Mouse (Mus musculus): ENCODE results near the gene Srek1. TPM values are rescaled to one million over a fixed set of nuclear protein-coding genes. Genes with fewer than 3 reads are reported as not detected.

Gene Srek1
- total and polyA plus RNA-seq, 3 experiments = 38.9 to 93.3 (median 45.6) TPM

DNA sequence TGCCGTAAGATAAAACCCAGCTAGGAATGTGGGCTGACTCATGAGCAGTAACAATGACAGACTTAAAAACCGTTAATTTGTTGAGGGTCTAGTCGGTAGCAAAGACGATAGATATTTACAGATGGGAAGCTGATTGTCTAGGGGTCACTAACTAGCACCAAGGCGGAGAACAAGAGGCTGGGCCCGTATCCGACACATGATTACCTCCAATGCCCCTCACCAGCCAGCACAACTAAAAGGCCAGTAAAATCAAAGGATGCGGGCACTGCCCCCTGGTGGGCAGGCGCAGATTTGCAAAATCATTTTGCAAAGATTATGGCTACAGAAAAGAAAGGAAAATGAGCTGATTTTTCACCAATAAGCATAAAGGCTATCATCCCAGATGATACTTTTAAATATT is 78.2 kb downstream of the Srek1 start:
- Histone ChIP-seq H3K4me1 (ENCODE audit: control insufficient read depth in 1 of 2, insufficient read depth in 2 of 2) (no peaks in the 10 kb centered on the region), H3K36me3 (replicated peaks in 1 of 2; ENCODE audit: control insufficient read depth in 1 of 2, insufficient read depth in 1 of 2, low read length in 1 of 2) (no peaks in the 10 kb centered on the region), H3K4me3 (replicated peaks in 1 of 3; ENCODE audit: low read depth in 2 of 3, low read length in 2 of 3, poor library complexity in 1 of 3) (no peak overlapping the region), H3K9me3 (replicated peaks; ENCODE audit: low read length) (no peaks in the 10 kb centered on the region), H3K4me2 (ENCODE audit: insufficient read depth, low read depth, poor library complexity, severe bottlenecking) (no peak overlapping the region), H3K27ac (ENCODE audit: insufficient read depth, low read depth) (no peak overlapping the region), H3K27me3 (replicated peaks) (no peaks in the 10 kb centered on the region), H3K9ac (ENCODE audit: insufficient read depth, low read depth) (no peak overlapping the region), H3K79me2 (replicated peaks; ENCODE audit: control insufficient read depth, extremely low read depth, insufficient read depth, poor library complexity, severe bottlenecking) (no peaks in the 10 kb centered on the region)
- dilution Hi-C loops (cut with MboI; ENCODE audit: extremely low pct_ligation_motif_present, extremely low pct_unique_long_range_greater_than_20kb, low sequenced_read_pairs) = no loop called here
- peak; percentile 43 for DNase-seq (ENCODE audit: extremely low read depth)
- TF ChIP-seq USF1 (IDR thresholded peaks at IDR 0.05; ENCODE audit: low read depth, low read length) (no peak), EP300 (IDR thresholded peaks at IDR 0.05; ENCODE audit: low read length) (no peak), MYC (IDR thresholded peaks at IDR 0.05; ENCODE audit: low read depth, low read length) (no peak), KAT2A (IDR thresholded peaks at IDR 0.05; ENCODE audit: insufficient replicate concordance, low read length) (no peak), HCFC1 (IDR thresholded peaks at IDR 0.05; ENCODE audit: low read depth, low read length) (no peak), TBP (conservative IDR thresholded peaks at IDR 0.05; ENCODE audit: low read depth, low read length) (no peak), RCOR1 (conservative IDR thresholded peaks at IDR 0.05; ENCODE audit: low read depth, low read length) (no peak), BHLHE40 (IDR thresholded peaks at IDR 0.05; ENCODE audit: low read depth, low read length) (no peak), NRF1 (IDR thresholded peaks at IDR 0.05; ENCODE audit: low read depth, low read length) (no peak), ELF1 (IDR thresholded peaks at IDR 0.05; ENCODE audit: low read depth, low read length) (no peak), SMC3 (IDR thresholded peaks at IDR 0.05; ENCODE audit: low read depth, low read length) (peak; percentile 63), RAD21 (IDR thresholded peaks at IDR 0.05; ENCODE audit: low read depth, low read length) (peak; percentile 60), USF2 (conservative IDR thresholded peaks at IDR 0.05; ENCODE audit: low read depth, low read length) (no peak), CTCF (conservative IDR thresholded peaks at IDR 0.05 in 1 of 2, IDR thresholded peaks at IDR 0.05 in 1 of 2; ENCODE audit: low read depth in 2 of 2, low read length in 2 of 2) (peak; percentile 79 to 82)
- in situ Hi-C loops (cut with MboI; ENCODE audit: low pct_ligation_motif_present, low pct_unique_long_range_greater_than_20kb, low sequenced_read_pairs) = no loop called here

DNA sequence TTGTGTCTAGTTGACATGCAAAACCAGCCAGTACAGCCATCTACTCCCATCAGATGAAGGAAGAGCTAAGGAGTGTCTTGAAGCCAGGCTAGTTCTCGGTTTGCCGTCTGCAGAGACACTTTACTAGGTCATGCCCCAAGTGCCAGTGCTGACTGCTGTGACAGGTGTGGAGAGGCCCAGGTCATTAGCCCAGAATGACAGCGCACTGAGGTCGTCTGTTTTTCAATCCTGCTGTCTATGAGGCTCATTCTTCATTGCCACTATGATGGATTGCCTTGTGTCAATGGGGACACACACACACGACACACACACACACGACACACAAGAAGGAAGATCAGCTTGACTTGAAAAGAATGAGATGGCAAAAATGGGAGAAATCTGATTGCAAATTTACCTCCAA is 79.0 kb downstream of the Srek1 start:
- no peaks in the 10 kb centered on the region for H3K9me3 ChIP-seq (replicated peaks; ENCODE audit: low read length)
- no peaks in the 10 kb centered on the region for H3K79me2 ChIP-seq (replicated peaks; ENCODE audit: control insufficient read depth, extremely low read depth, insufficient read depth, poor library complexity, severe bottlenecking)
- no peak for TF ChIP-seq JUND (conservative IDR thresholded peaks at IDR 0.05; ENCODE audit: low read depth, low read length)
- TF ChIP-seq E2F4 (IDR thresholded peaks at IDR 0.05; ENCODE audit: insufficient replicate concordance, low read depth, low read length) = no peak
- TF ChIP-seq SIN3A (IDR thresholded peaks at IDR 0.05; ENCODE audit: low read length) = no peak
- TF ChIP-seq POLR2AphosphoS2 (IDR thresholded peaks at IDR 0.05; ENCODE audit: low read depth, low read length) = no peak
- TF ChIP-seq IRF4 (IDR thresholded peaks at IDR 0.05; ENCODE audit: low read depth, low read length) = no peak
- TF ChIP-seq ZNF384 (IDR thresholded peaks at IDR 0.05; ENCODE audit: low read depth, low read length) = no peak
- TF ChIP-seq MAX (IDR thresholded peaks at IDR 0.05; ENCODE audit: low read length) = no peak
- TF ChIP-seq JUN (IDR thresholded peaks at IDR 0.05; ENCODE audit: insufficient read depth, low read depth, low read length) = no peak
- no peak for TF ChIP-seq MYC (IDR thresholded peaks at IDR 0.05; ENCODE audit: low read depth, low read length)
- TF ChIP-seq RCOR1 (conservative IDR thresholded peaks at IDR 0.05; ENCODE audit: low read depth, low read length) = no peak
- no peak for TF ChIP-seq ZKSCAN1 (IDR thresholded peaks at IDR 0.05; ENCODE audit: borderline replicate concordance, low read depth, low read length)
- no peak for TF ChIP-seq MAFK (IDR thresholded peaks at IDR 0.05; ENCODE audit: insufficient replicate concordance, low read length)
- no peak for TF ChIP-seq POLR2A (IDR thresholded peaks at IDR 0.05; ENCODE audit: low read depth, low read length)
- no peak for TF ChIP-seq ELF1 (IDR thresholded peaks at IDR 0.05; ENCODE audit: low read depth, low read length)
- H3K27me3 ChIP-seq (replicated peaks) = no peaks in the 10 kb centered on the region
- no peaks in the 10 kb centered on the region for H3K36me3 ChIP-seq (replicated peaks in 1 of 2; ENCODE audit: control insufficient read depth in 1 of 2, insufficient read depth in 1 of 2, low read length in 1 of 2)
- in situ Hi-C loops (cut with MboI; ENCODE audit: low pct_ligation_motif_present, low pct_unique_long_range_greater_than_20kb, low sequenced_read_pairs) = no loop called here
- H3K27ac ChIP-seq (ENCODE audit: insufficient read depth, low read depth) = no peak overlapping the region
- H3K9ac ChIP-seq (ENCODE audit: insufficient read depth, low read depth) = no peak overlapping the region
- H3K4me2 ChIP-seq (ENCODE audit: insufficient read depth, low read depth, poor library complexity, severe bottlenecking) = no peak overlapping the region
- no peak overlapping the region for H3K4me3 ChIP-seq (replicated peaks in 1 of 3; ENCODE audit: low read depth in 2 of 3, low read length in 2 of 3, poor library complexity in 1 of 3)
- DNase-seq (ENCODE audit: extremely low read depth) = no peak
- no peaks in the 10 kb centered on the region for H3K4me1 ChIP-seq (ENCODE audit: control insufficient read depth in 1 of 2, insufficient read depth in 2 of 2)
- dilution Hi-C loops (cut with MboI; ENCODE audit: extremely low pct_ligation_motif_present, extremely low pct_unique_long_range_greater_than_20kb, low sequenced_read_pairs) = no loop called here

All from CH12.LX (cell line).